Mouse (Mus musculus): ENCODE measurements at regions not wholly inside any gene's neighbourhood (a gene's known extent, or its start where the extent isn't known, plus 50 kb on each side); places are given as distances from the start of the nearest gene placed in this dataset.
"Not testable (repeated sequence)": the region's sequence is repeated elsewhere in the genome, so short reads cannot be mapped to it uniquely, and the experiment has no call there.

DNA sequence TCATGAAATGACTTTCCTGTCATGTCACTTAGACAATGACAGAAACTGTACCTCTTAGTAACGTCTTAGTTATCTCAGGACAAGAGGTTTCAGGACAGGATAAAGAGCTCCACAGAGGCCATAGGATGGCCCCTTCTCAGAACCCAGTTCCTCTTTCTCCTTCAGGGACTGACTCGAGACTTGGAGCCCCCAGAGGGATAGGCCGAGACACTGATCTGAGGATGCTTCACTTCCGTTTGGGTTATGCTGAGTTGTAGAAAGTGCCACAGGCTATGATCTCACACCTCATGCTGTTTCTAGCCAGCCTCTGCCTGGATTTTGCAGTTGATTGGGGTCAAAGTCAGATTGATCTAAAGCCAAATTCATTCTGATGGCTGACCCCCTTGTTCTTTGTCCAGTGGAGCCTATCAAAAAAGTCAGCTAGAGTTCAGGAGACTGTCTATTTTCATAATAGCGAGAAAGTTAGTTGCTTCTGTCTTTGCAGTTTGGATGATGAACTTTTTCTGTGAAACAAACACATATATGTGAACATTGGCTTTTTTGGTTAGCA is 70.7 kb downstream of the Sult3a2 start:
- DNase-seq (ENCODE audit: inconsistent ontology term): peak; percentile 39

DNA sequence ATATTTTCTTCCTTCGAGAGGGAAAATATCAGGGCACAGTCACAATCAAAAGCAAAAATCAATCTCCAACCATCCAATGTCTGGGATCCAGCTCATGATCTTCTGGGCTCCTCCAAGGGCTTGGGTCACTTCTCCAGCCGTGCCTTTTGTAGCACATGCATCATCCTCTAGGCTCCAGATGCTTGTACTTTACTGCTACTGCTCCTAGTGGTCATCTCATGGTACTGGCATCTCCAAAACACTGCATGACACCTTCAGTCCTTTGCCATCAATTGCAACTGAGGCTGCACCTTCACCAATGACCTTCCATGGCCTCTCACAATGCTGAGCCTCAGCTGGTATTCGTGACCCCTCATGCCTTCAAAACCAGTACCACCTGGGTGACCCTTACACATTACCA is 77.8 kb downstream of the Sult3a2 start:
- DNase-seq (ENCODE audit: inconsistent ontology term): not testable (repeated sequence)

DNA sequence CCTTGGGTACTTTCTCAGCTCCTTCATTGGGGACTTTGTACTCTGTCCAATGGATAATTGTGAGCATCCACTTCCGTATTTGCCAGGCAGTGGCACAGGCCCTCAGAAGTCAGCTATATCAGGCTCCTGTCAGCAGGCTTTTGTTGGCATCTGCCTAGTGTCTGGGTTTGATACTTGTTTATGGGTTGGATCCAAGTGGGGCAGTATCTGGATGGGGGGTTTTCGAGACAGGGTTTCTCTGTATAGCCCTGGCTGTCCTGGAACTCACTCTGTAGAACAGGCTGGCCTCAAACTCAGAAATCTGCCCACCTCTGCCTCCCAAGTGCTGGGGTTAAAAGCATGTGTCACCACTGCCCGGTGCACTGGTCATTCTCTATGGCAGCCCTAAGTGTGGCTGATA is 79.7 kb upstream of the Clvs2 start:
- not testable (repeated sequence) for DNase-seq (ENCODE audit: inconsistent ontology term)

GRCm38 (mm10) chr10:33703420-33703819 is 78.9 kb upstream of the Clvs2 start:
- DNase-seq (ENCODE audit: inconsistent ontology term): peak; percentile 5
